Mouse (Mus musculus): ENCODE measurements at regions not wholly inside any gene's neighbourhood (a gene's known extent, or its start where the extent isn't known, plus 50 kb on each side); places are given as distances from the start of the nearest gene placed in this dataset.

GRCm38 (mm10) chr14:9460006-9460405 lies 794.0 kb upstream of the 4930452B06Rik start:
- TF ChIP-seq MYOG (IDR thresholded peaks at IDR 0.05; ENCODE audit: control insufficient read depth, extremely low read depth, insufficient read length): no peak
- no peak for TF ChIP-seq CTCF (IDR thresholded peaks at IDR 0.05; ENCODE audit: control insufficient read depth, insufficient read depth, insufficient read length)
- no peak for TF ChIP-seq MAX (IDR thresholded peaks at IDR 0.05)
- no peak for TF ChIP-seq USF1 (IDR thresholded peaks at IDR 0.05; ENCODE audit: low read depth)
